Mouse (Mus musculus) left cerebral cortex, adult 2 months (tissue): ENCODE results near the gene Sulf2. TPM values are rescaled to one million over a fixed set of nuclear protein-coding genes. Genes with fewer than 3 reads are reported as not detected.

Source experiments
- DNase-seq, 2 experiments: peaks; one replicate each; pipeline ENCODE4 v3.0.0; 2021 to 2022; ENCODE audit warnings: low spot score in 2 of 2, mixed read lengths in 1 of 2; ENCODE audit errors: extremely low spot score in 1 of 2
- H3K27ac ChIP-seq: fragments of 200-600 bp; 2 replicates; pipeline ENCODE4 v1.8.1; 2022
- H3K4me3 ChIP-seq: fragments of 200-600 bp; 2 replicates; pipeline ENCODE4 v1.8.1; 2022
- CTCF ChIP-seq: fragments of 200-600 bp; IDR thresholded peaks from 2 replicates; pipeline ENCODE4 v1.8.1; 2022; ENCODE audit warnings: antibody characterized with exemption, mild to moderate bottlenecking, moderate library complexity
- intact Hi-C: fragments of 180-260 bp; cut with DNase I; formaldehyde crosslinking; loops from one replicate; pipeline ENCODE4 v1.15.1; 2025
- total RNA-seq, 2 experiments: library from RNA; stranded (reverse); gene quantifications; 2 replicates each; pipeline ENCODE4 v1.2.3; 2021

The Sulf2 gene
- total RNA-seq, 2 experiments from 2014 or later = 100 to 102 TPM

GRCm38 (mm10) chr2:166031120-166031929 is 124.1 kb downstream of the Sulf2 start:
- Histone ChIP-seq H3K27ac (peak overlapping the region; percentile 79), H3K4me3 (peak overlapping the region; percentile 31)
- no peak for DNase-seq
- intact Hi-C loops = loop anchor here (5.0 kb wide), 1 partner anchor 39 kb away; the partner anchor contains the start of gene Ncoa3
- no peak; the same call in 1 of the 2 replicates for TF ChIP-seq CTCF

- TF ChIP-seq CTCF = no peak
- H3K4me3 ChIP-seq = peak overlapping the region; percentile 31
- intact Hi-C loops = loop anchor here (5.0 kb wide), 1 partner anchor 38 kb away; the partner anchor contains the start of gene Ncoa3
- DNase-seq = no peak
- H3K27ac ChIP-seq = peak overlapping the region; percentile 79
Observed at GRCm38 (mm10) chr2:166030256-166030995, 125.0 kb downstream of the Sulf2 start.

- intact Hi-C loops = no loop called here
Observed at GRCm38 (mm10) chr2:166029232-166029631, 126.2 kb downstream of the Sulf2 start.

GRCm38 (mm10) chr2:166027834-166028233 is 127.6 kb downstream of the Sulf2 start:
- no peak for DNase-seq
- TF ChIP-seq CTCF = no peak
- Histone ChIP-seq H3K27ac (no peak overlapping the region), H3K4me3 (no peak overlapping the region)
- intact Hi-C loops = no loop called here

More at GRCm38 (mm10) chr2:166029232-166029631, 126.2 kb downstream of the Sulf2 start:
- Histone ChIP-seq H3K4me3 (no peak overlapping the region), H3K27ac (peak overlapping the region; percentile 1; the same call in 1 of the 2 replicates)
- no peak for DNase-seq
- TF ChIP-seq CTCF = no peak

- DNase-seq = no peak
- Histone ChIP-seq H3K4me3 (no peak overlapping the region), H3K27ac (no peak overlapping the region)
- intact Hi-C loops = no loop called here
- TF ChIP-seq CTCF = no peak
Observed at GRCm38 (mm10) chr2:166025943-166026342, 129.5 kb downstream of the Sulf2 start.

- no peak overlapping the region for H3K4me3 ChIP-seq
- intact Hi-C loops = no loop called here
- no peak for TF ChIP-seq CTCF
- no peak overlapping the region for H3K27ac ChIP-seq
- DNase-seq = no peak
Observed at GRCm38 (mm10) chr2:166024621-166025020, 130.8 kb downstream of the Sulf2 start.

GRCm38 (mm10) chr2:166024079-166024478 is 131.4 kb downstream of the Sulf2 start:
- Histone ChIP-seq H3K27ac (no peak overlapping the region), H3K4me3 (no peak overlapping the region)
- no peak for TF ChIP-seq CTCF
- no peak for DNase-seq
- intact Hi-C loops = no loop called here

Other genes starting within 250 kb of the Sulf2 start
- 10 to 100 TPM; 32.5 to 37.9 TPM for gene Ncoa3, start 163.0 kb downstream of the Sulf2 start, total RNA-seq